Mouse (Mus musculus) heart, adult 2 months (tissue): ENCODE measurements around the gene Krt28.

Experiments
- CTCF ChIP-seq: fragments of 200-600 bp; IDR thresholded peaks from 2 replicates; pipeline ENCODE4 v1.8.1; 2022; ENCODE audit warnings: antibody characterized with exemption, mild to moderate bottlenecking, moderate library complexity
- EP300 ChIP-seq: fragments of 200-500 bp; IDR thresholded peaks from 2 replicates; pipeline ENCODE4 v1.6.1; 2011; ENCODE audit warnings: low read depth, low read length, control low read depth; ENCODE audit not compliant: insufficient read depth
- POLR2A ChIP-seq: fragments of 200-500 bp; IDR thresholded peaks from 2 replicates; pipeline ENCODE4 v1.6.1; 2011; ENCODE audit warnings: mild to moderate bottlenecking, low read depth, low read length, control low read depth; ENCODE audit not compliant: insufficient read depth

DNA sequence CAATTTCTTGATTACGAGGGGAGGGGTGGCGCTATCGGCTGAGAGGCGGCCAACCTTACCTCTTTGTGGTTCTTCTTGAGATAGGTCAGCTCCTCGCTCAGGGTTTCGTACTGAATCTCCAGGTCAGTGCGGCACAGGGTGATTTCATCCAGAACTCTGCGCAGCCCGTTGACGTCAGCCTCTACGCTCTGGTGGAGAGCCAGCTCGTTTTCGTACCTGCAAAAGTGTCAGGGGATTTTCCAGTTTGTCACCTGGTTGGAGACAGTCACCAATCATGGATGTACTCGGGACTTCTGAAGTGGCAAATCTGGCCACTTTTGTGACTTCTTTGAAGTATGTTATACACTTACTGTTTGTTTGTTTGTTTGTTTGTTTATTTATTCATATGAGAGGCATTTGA, 53.6 kb downstream of the Krt28 start:
- TF ChIP-seq POLR2A (no peak), CTCF (no peak), EP300 (no peak)
